Mouse (Mus musculus): ENCODE measurements at regions not wholly inside any gene's neighbourhood (a gene's known extent, or its start where the extent isn't known, plus 50 kb on each side); places are given as distances from the start of the nearest gene placed in this dataset.

GRCm38 (mm10) chr12:7382455-7382854, 595.0 kb upstream of the Apob start:
- DNase-seq: no peak

- DNase-seq: no peak
Observed at GRCm38 (mm10) chr12:7403800-7404199, 573.6 kb upstream of the Apob start.

GRCm38 (mm10) chr12:7411810-7412209, 565.6 kb upstream of the Apob start:
- DNase-seq: no peak

- DNase-seq: peak; percentile 19
Observed at GRCm38 (mm10) chr12:7420276-7420675, 557.2 kb upstream of the Apob start.

GRCm38 (mm10) chr12:7421826-7422540, 555.5 kb upstream of the Apob start:
- no peak for DNase-seq

GRCm38 (mm10) chr12:7430981-7431380, 546.5 kb upstream of the Apob start:
- DNase-seq: no peak

GRCm38 (mm10) chr12:7445238-7445637, 532.2 kb upstream of the Apob start:
- no peak for DNase-seq

GRCm38 (mm10) chr12:7450506-7450905, 526.9 kb upstream of the Apob start:
- no peak for DNase-seq

- no peak for DNase-seq
Observed at GRCm38 (mm10) chr12:7457036-7457435, 520.4 kb upstream of the Apob start.

- DNase-seq: no peak
Observed at GRCm38 (mm10) chr12:7457544-7457943, 519.9 kb upstream of the Apob start.

GRCm38 (mm10) chr12:7464947-7465346, 512.5 kb upstream of the Apob start:
- no peak for DNase-seq

GRCm38 (mm10) chr12:7512579-7513248, 464.7 kb upstream of the Apob start:
- DNase-seq: no peak

GRCm38 (mm10) chr12:7537389-7537788, 440.1 kb upstream of the Apob start:
- no peak for DNase-seq

GRCm38 (mm10) chr12:7543281-7543981, 434.0 kb upstream of the Apob start:
- DNase-seq: no peak

GRCm38 (mm10) chr12:7548759-7549158, 428.7 kb upstream of the Apob start:
- DNase-seq: no peak

- DNase-seq: no peak
Observed at GRCm38 (mm10) chr12:7560245-7560644, 417.2 kb upstream of the Apob start.

GRCm38 (mm10) chr12:7576081-7576480, 401.4 kb upstream of the Apob start:
- no peak for DNase-seq

- DNase-seq: no peak
Observed at GRCm38 (mm10) chr12:7587501-7587900, 389.9 kb upstream of the Apob start.

- DNase-seq: no peak
Observed at GRCm38 (mm10) chr12:7611272-7612092, 366.0 kb upstream of the Apob start.

- DNase-seq: peak; percentile 13
Observed at GRCm38 (mm10) chr12:7636417-7637175, 340.9 kb upstream of the Apob start.

- peak; percentile 8 for DNase-seq
Observed at GRCm38 (mm10) chr12:7637629-7638028, 339.8 kb upstream of the Apob start.

- no peak for DNase-seq
Observed at GRCm38 (mm10) chr12:7650851-7651250, 326.6 kb upstream of the Apob start.

Measured in heart, postnatal 4 days (tissue).